Comparison of ENCODE assay signal across 9 mouse cellular contexts in the genomic region with DNA sequence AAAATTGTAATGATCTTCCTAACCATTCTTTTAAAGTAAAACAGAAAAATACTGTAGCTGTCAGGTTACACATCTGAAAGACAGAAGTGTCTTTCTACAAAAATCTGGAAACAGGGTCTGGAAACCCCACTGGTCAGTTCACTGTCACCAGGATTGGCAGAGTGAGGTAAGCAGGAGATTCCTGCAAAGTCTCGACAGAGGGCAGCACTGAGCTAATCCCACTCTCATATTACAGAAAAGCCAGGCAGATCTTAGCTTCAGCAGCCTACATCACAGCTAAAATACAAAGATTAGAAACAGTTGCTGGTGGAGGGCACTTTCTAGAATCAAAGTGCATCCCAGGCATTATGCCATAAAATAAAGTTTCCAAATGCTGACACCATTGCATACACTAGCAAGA. TPM values are rescaled to one million over a fixed set of nuclear protein-coding genes. Genes with fewer than 3 reads are reported as not detected.
DNase-seq lines count a peak whose midpoint lies in the region; ATAC-seq and TF ChIP-seq lines count a peak whose summit lies in the region.
"Had no signal": no experiment of that assay in that cellular context is flagged by ENCODE, and none has a peak within 500 bp of the region (broad histone marks: within the 10 kb centered on the region; RNA-seq: fewer than 3 reads in every experiment).

No protein-coding gene starts in this region.

- H3K4me3 ChIP-seq in hindbrain, embryonic 11.5 days (ENCODE audit: low read depth, low read length), result no peak overlapping the region
- H3K4me3 ChIP-seq in hindbrain, embryonic 13.5 days, result no peak overlapping the region
- no peak overlapping the region for H3K4me3 ChIP-seq in stomach, postnatal 0 days (ENCODE audit: low read depth, low read length)

- peak; percentile 74 for DNase-seq in hindbrain, embryonic 11.5 days (ENCODE audit: low spot score)
- DNase-seq in CD8-positive naive resting alpha-beta T cell, adult 2 months (ENCODE audit: low read depth in 2 of 2, low spot score in 2 of 2), result peak; percentile 2 to 9
- DNase-seq in adrenal gland, postnatal 14 days, result peak; percentile 53
- peak; percentile 77 for DNase-seq in embryo, embryonic 11 days
- peak; percentile 40 to 58 for DNase-seq in kidney, postnatal 25 days
- peak; percentile 72 for DNase-seq in lung, postnatal 36 days
- DNase-seq in stomach, postnatal 0 days (ENCODE audit: low spot score), result peak; percentile 50

- no peak for TF ChIP-seq EP300 in stomach, postnatal 0 days (optimal IDR thresholded peaks at IDR 0.05)

- no peak overlapping the region for H3K4me2 ChIP-seq in hindbrain, embryonic 11.5 days (replicated peaks; ENCODE audit: low read depth, low read length)
- H3K4me2 ChIP-seq in hindbrain, embryonic 13.5 days, result no peak overlapping the region
- H3K4me2 ChIP-seq in stomach, postnatal 0 days (replicated peaks; ENCODE audit: low read depth), result no peak overlapping the region

- WGBS in hindbrain, embryonic 11.5 days, result 0% methylated on average over 1 of the region's 1 CpGs
- 0% methylated on average over 1 of the region's 1 CpGs for WGBS in hindbrain, embryonic 13.5 days
- WGBS in stomach, postnatal 0 days, result 0% methylated on average over 1 of the region's 1 CpGs

- no peaks in the 10 kb centered on the region for H3K36me3 ChIP-seq in hindbrain, embryonic 11.5 days (ENCODE audit: control insufficient read depth, insufficient read depth, low read length)
- no peaks in the 10 kb centered on the region for H3K36me3 ChIP-seq in hindbrain, embryonic 13.5 days
- no peaks in the 10 kb centered on the region for H3K36me3 ChIP-seq in stomach, postnatal 0 days (ENCODE audit: control insufficient read depth, insufficient read depth, low read length)

- no peaks in the 10 kb centered on the region for H3K9me3 ChIP-seq in hindbrain, embryonic 11.5 days (ENCODE audit: control insufficient read depth, low read length)
- no peaks in the 10 kb centered on the region for H3K9me3 ChIP-seq in hindbrain, embryonic 13.5 days
- no peaks in the 10 kb centered on the region for H3K9me3 ChIP-seq in stomach, postnatal 0 days (ENCODE audit: control insufficient read depth, low read length)

- H3K9ac ChIP-seq in hindbrain, embryonic 11.5 days (ENCODE audit: low read depth, low read length), result no peak overlapping the region
- no peak overlapping the region for H3K9ac ChIP-seq in hindbrain, embryonic 13.5 days
- no peak overlapping the region for H3K9ac ChIP-seq in stomach, postnatal 0 days (ENCODE audit: low read length)

- no peak for ATAC-seq in hindbrain, embryonic 11.5 days (ENCODE audit: low FRiP score)
- no peak for ATAC-seq in hindbrain, embryonic 13.5 days (ENCODE audit: low FRiP score)
- no peak for ATAC-seq in stomach, postnatal 0 days (ENCODE audit: low FRiP score, low TSS enrichment)

- peak; percentile 84 for TF ChIP-seq CTCF in stomach, postnatal 0 days (IDR thresholded peaks at IDR 0.05; ENCODE audit: low read depth)

- no peaks in the 10 kb centered on the region for H3K27me3 ChIP-seq in hindbrain, embryonic 11.5 days (ENCODE audit: control insufficient read depth, insufficient read depth, low read length)
- no peaks in the 10 kb centered on the region for H3K27me3 ChIP-seq in hindbrain, embryonic 13.5 days
- H3K27me3 ChIP-seq in stomach, postnatal 0 days (ENCODE audit: control insufficient read depth, insufficient read depth, low read length), result no peaks in the 10 kb centered on the region

- no peaks in the 10 kb centered on the region for H3K4me1 ChIP-seq in hindbrain, embryonic 11.5 days (replicated peaks; ENCODE audit: control insufficient read depth, insufficient read depth, low read length)
- H3K4me1 ChIP-seq in hindbrain, embryonic 13.5 days (replicated peaks), result no peaks in the 10 kb centered on the region
- no peaks in the 10 kb centered on the region for H3K4me1 ChIP-seq in stomach, postnatal 0 days (replicated peaks; ENCODE audit: control insufficient read depth, insufficient read depth)

- no peak overlapping the region for H3K27ac ChIP-seq in hindbrain, embryonic 11.5 days (ENCODE audit: low read depth, low read length)
- no peak overlapping the region for H3K27ac ChIP-seq in hindbrain, embryonic 13.5 days
- H3K27ac ChIP-seq in stomach, postnatal 0 days (replicated peaks), result no peak overlapping the region
- H3K27ac ChIP-seq: macrophage had no signal

RNA-seq across cellular contexts. Expression of a gene that starts 19.0 kb away (rescaled TPM):
- 32.7 and 43.0 TPM in 2 replicates for polyA plus RNA-seq in hindbrain, embryonic 11.5 days (2014; fragmentation: Nextera tagmentation; extraction: Ambion mirVana)
- 43.5 and 44.4 TPM in 2 replicates for polyA plus RNA-seq in hindbrain, embryonic 13.5 days (2015; fragmentation: Nextera tagmentation; extraction: Ambion mirVana)
- 30.5 and 32.6 TPM in 2 replicates for total RNA-seq in adrenal gland, postnatal 14 days (2021)
- polyA plus RNA-seq in stomach, postnatal 0 days (2015; fragmentation: Nextera tagmentation; extraction: Ambion mirVana), result 28.8 and 31.8 TPM in 2 replicates

RNA-seq across cellular contexts. Expression of a gene that starts 38.1 kb away (rescaled TPM):
- 47.9 and 48.4 TPM in 2 replicates for polyA plus RNA-seq in hindbrain, embryonic 11.5 days (2014; fragmentation: Nextera tagmentation; extraction: Ambion mirVana)
- 37.1 and 39.0 TPM in 2 replicates for polyA plus RNA-seq in hindbrain, embryonic 13.5 days (2015; fragmentation: Nextera tagmentation; extraction: Ambion mirVana)
- total RNA-seq in adrenal gland, postnatal 14 days (2021), result 31.8 and 32.3 TPM in 2 replicates
- polyA plus RNA-seq in stomach, postnatal 0 days (2015; fragmentation: Nextera tagmentation; extraction: Ambion mirVana), result 17.8 and 18.8 TPM in 2 replicates

Comparison
In these comparisons a context has a peak if more than half of its experiments do, and no peak if none do; other contexts are left out.
1. DNase-seq: peak in every context shown above with its lines; median percentile 77 in embryo, embryonic 11 days; 74 in hindbrain, embryonic 11.5 days; 72 in lung, postnatal 36 days; 53 in adrenal gland, postnatal 14 days; 50 in stomach, postnatal 0 days; 49 in kidney, postnatal 25 days; 6 in CD8-positive naive resting alpha-beta T cell, adult 2 months.